Mouse (Mus musculus): ENCODE measurements around the gene St3gal6.

St3gal6 gene

DNA sequence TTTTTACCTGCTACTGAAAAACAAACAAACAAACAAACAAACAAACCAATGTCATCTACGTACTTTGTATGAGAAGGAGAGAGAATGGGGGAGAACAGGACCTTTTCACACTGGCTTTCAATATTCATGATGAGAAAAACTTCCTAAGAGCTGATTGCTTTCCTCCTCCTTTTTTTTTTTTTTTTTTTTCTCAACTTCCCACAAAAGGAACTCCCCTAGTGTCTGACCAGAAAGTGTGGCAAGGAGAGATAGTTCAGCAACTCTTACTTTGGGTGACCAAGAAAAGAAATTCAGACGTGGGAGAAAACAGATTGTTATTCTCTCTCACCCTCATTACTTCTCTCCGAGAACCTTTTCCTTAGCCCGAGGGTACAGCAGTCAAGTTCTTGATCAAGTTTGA, 2.9 kb downstream of the St3gal6 start:
- DNase-seq (ENCODE audit: extremely low spot score, low spot score), result no peak

DNA sequence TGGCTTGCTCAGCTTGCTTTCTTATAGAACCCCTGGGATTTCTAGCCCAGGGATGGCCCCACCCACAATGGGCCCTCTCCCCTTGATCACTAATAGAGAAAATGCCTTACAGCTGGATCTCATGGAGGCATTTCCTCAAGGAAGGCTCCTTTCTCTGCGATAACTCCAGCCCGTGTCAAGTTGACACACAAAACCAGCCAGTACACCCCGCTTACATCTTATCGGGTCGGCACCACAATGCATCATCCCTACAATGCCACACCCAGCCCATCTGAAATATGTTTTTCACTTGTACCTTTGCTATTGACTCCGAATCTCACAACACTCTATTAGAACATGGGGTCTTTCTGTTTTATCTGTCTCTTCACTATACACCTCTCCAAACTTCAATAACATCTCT, 3.6 kb downstream of the St3gal6 start:
- peak; percentile 5 for DNase-seq (ENCODE audit: extremely low spot score, low spot score)

DNA sequence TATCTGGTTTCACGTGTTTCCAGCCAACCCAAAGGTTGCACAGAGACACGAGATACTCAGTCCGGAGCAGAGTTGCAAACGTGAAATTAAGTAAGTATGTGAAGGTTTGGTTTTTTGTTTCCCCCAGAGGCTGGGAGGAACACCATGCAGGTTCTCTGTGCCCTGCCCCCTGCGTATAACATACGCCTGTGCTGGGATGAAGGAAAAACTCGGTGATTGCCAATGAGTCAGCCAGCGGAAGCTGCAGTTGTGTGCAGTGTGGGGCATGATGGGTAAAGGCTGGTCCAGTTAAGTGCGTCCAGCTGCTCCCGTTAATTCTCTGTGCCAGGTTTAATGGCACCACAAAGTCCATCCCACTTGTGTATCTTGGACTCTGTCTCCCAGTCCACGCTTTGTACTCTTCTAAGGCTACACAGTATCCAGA, 4.4 kb downstream of the St3gal6 start:
- no peak for DNase-seq (ENCODE audit: extremely low spot score, low spot score)

DNA sequence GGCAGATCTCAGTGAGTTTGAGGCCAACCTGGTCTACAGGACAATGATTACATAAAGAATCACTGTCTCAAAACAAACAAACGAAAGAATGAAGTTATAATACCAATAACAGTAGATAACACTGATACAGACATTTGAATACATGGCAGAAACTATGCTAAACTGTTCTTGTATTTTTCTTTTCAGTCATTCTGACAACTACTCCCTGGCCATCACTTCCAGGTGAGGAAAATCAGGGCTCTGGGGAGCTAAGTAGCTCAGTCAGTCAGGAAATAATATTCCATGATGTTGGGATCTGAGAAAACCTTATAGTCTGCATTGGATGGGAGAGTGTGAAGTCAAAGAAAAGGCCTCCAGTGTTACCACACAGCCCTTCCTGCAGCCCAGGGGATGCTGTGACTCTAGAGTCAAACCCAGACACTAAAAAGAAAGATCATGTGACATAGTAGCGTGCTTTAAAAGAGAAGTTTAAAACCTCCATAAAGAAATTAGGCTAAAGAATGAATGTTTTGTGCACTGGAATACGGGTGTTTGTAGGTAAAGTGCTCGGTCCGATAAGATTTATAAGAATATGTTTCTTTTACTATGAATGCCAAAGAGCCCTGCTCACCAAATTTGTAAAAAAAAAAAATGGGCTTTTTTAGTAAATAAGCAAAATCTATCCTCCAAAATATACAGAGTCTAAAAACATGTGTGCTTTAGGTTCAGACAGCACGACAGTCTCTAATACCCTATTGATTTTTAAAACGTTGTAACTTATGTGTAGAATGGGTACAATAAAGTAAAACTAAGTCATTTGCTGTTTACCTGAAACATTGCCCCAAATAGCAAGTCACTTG, 6.9 kb downstream of the St3gal6 start:
- no peak for DNase-seq (ENCODE audit: extremely low spot score, low spot score)

DNA sequence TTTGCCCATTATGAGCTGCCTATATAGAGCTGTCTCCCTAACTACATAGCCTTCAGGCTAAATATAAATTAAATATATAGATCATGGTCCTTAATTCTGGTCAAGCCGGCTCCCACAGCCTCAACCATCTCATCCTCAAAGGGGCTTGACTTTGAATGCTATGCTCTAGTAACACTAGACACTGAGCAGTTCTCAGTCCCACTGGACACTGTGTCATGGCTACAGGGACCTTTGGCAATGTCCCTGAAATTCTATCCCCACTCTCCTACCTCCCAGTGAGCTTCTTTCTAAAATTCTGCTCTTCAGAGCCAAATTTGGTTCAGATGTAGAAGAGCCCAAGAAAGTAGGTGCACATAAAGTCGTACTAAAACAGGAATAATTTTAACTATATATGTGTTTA, 7.9 kb downstream of the St3gal6 start:
- DNase-seq (ENCODE audit: extremely low spot score, low spot score), result no peak

DNA sequence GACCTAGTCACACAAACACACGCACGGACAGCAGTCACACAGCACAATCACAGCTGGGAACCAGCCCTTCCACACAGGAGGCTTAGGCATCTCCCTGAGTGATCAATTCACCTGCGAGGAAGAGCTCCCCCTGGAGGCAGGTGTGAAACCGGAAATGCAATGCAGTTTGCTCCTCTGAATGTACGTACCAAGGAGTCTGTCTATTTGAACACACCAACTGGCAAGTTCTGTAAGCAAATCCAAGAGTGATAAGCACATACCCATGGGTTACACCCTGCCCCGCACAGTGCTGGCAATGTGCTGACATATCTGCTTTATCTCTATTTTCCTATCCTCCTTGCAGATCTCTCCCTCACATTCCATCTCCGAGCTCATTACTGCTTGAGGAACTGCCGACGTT, 9.5 kb downstream of the St3gal6 start:
- no peak for DNase-seq (ENCODE audit: extremely low spot score, low spot score)

DNA sequence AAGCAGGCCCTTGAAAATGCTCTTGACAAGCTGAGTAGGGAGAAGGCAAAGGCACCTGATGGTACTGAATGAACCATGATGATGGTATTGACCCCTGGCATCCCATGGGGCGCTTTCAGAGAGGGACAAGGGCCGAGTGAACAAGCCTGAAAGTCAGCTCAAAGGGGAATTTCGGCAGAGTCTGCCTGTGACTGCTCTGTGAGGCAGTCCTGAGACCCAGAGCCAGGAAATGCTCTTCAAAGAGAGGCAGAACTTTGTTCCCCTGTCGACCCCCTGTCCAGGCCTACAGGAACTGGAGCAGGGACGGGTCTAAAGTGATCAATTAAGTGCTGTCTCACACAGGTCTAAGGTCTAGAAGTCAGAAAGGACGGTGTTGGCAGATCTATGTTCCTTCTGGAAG, 10.3 kb downstream of the St3gal6 start:
- no peak for DNase-seq (ENCODE audit: extremely low spot score, low spot score)

DNA sequence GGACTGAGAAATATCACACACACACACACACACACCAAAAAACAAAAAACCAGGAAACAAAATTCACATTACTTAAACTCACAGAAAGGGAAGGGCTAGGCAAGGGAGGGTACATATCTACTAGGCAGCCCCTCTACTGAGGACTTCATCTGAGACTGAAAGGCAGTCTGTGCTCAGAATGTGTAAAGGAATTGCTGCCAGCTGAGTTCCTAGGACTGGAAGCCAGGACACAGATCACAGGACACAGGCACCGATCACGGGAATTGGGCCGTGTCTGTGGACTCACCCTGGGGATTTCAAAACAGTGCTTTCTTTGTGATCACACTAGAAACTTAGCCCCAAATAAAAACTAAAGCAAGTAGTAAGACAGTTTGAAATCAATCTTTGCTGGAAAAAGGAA, 11.2 kb downstream of the St3gal6 start:
- DNase-seq (ENCODE audit: extremely low spot score, low spot score), result no peak

DNA sequence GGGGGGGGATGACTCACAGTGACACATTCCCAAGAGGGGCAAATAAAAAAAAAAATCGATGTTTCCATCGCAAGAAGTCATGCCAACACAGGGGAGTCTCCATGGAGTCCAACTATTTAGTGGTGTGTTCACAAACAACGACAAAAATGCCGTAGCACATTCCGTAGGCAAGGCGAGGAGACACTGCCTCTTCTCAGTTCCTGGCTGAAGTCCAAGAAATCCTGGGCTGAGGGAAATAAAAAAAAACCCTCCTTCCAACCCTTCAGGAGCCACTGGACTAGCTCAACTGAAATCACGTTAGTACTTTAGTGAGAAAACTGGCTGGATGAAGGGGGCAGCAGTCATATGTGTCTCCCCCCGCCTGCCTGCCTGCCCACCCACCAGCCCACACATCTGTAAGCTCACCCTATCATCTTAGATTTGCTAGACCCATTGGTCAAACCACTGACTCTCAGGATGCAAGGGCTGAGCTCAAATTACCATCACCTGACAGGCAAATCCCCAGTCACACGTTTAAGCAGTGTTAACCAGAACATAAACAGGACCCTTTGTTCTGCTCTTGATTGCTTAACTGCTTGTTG, 11.8 kb downstream of the St3gal6 start:
- peak; percentile 24 for DNase-seq (ENCODE audit: extremely low spot score, low spot score)

DNA sequence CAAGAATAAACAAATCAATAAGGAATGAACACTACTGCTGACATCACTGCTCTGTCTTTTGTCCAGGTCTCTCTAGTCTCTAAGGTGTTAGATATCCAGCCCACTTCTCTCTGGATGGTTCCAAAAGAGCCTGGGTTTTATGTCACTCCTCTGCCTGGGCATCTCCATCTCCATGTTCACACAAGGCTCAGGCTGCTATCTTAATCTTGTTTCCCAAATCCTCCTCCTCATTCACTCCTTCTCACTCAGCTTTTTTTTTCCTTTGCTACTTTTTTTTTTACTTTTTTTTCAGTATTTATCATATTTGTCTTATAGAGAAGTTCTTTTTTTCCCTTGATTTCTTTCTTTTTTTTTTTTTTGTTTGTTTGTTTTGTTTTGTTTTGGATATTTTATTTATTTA, 19.1 kb downstream of the St3gal6 start:
- no peak for DNase-seq (ENCODE audit: extremely low spot score, low spot score)

DNA sequence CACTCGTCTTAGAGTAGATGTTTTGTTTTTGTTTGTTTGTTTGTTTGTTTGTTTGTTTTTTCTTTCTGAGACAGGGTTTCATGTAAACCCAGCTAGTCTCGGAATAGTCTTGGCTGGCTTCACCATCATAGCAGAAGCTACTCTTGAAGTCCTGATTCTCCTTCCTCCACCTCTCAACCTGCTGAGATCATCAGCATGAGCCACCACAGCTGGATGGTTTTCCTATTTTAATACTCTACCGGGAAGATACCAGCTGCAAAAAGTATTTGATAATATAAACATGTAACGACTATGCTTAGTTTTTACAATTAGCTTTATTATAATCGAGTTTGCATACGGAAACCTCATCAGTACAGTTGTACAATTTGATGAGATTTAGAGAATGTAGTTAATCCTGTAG, 21.5 kb downstream of the St3gal6 start:
- DNase-seq (ENCODE audit: extremely low spot score, low spot score), result no peak

DNA sequence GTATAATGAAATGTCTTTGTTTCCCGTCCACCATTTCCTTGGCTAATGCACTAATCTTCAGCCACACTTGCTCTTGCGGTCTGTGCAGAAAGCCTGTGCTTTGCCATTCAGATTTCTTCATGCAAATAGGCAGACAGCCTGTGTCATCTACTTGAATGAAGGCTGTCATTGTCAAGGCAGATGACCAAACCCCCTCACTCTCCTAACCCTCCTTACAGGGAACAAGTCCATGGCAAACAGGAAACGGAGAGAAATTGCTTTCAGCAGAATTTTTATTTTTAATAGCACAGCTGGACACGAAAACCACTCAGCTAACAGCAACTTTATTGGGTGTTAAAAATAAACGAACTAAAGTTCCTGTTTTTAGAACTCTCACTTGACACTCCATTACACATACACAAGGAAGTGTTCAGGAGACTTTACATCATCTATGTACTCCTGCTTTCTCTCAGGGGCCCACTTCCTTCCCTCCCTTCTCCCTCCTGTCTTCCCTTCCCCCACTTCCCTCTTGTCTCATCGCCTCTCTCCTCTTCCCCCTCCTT, 22.2 kb downstream of the St3gal6 start:
- no peak for DNase-seq (ENCODE audit: extremely low spot score, low spot score)

DNA sequence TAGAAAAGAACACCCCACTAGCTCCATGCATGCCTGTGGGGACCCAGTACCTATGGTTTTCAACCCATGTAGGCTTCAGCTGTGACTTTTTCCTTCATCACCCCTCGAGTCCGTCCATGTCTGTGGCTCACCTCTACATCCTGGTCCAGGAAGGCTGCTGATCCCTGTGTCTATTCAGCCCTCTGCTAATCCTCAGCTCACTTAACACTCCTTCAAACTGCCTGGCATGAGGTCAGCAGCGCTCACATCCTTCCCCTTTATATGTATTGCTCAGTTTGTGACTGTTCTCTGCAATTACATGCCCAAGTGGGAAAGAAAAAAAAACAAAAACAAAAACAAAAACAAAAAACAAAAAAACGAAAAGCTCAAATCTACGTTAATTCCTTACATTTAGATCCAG, 24.4 kb downstream of the St3gal6 start:
- no peak for DNase-seq (ENCODE audit: extremely low spot score, low spot score)

DNA sequence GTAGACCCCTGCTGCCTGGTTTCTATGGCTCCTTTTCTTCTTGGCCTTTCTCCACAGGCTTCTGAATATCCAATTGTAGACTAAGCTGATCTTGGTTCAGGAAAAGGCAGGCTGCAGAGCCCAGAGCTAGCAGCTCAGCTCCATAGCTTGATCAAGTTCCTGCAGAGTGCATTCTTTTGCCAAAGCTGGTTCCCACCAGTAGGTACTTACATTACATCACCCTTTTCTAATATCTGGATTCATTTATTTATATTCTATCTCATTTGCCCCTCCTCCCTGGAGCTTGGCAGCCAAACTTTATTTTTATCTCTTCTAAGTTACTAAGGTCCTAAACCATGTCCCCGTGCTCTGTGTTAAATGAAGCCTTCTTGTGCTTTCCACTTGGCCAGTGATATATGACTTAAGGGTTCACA, 24.9 kb downstream of the St3gal6 start:
- DNase-seq (ENCODE audit: extremely low spot score, low spot score), result no peak

DNA sequence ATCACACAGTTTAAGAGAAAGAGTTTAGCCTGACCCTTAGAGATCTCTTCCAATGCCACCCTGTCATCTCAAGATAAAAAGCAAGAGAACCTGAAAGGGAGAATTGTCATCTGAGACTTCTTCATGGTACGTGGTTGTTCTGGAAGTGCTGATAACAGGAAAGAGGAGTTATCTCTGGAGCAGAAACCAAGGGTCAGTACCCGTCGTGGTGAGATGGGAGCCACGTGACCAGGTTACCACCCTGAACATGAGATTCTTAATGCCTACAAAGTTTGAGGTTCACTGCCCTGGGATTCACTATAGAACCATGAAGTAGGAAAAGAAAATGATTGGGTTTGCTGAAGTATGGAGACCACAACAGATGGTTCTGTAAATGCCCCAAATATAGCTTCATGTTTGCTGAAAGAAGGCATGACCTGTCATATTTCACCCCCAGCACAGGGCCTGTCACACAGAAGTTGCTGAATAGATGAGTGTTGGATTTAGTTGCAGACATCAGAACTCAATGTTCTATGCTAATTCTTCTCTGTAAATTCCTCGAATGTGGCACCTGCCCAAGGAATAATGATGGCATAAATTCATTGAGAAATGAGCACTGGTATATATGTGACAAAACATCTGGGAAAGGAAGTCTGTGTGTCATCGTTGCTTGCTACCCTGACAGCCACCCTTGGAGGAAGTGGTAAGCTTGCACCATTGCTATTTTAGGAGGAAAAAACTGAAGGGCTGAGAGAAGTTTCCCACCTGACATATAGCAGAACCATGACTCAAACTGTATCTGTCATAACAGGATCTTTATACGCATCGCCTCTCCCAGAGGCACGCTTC, 25.9 kb downstream of the St3gal6 start:
- DNase-seq (ENCODE audit: extremely low spot score, low spot score), result no peak

DNA sequence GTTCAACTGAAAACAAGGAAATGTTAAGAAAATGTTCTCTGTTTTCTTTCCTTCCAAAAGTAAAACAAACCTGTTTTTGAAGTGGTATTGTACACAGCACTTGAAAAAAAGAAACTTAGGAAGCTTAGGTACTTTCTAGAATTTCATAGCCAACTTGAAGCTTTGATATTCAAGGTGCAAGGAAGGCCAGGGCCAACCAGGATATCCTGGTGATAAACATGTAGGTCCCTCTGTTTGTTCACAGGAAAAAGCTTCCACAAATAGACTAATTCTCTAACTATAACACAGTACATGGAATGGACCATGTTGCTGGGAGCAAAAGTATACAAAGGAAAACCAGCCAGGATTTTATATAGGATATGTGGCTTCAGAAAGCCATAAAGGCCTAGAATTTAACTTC, 27.3 kb downstream of the St3gal6 start:
- no peak for DNase-seq (ENCODE audit: extremely low spot score, low spot score)

DNA sequence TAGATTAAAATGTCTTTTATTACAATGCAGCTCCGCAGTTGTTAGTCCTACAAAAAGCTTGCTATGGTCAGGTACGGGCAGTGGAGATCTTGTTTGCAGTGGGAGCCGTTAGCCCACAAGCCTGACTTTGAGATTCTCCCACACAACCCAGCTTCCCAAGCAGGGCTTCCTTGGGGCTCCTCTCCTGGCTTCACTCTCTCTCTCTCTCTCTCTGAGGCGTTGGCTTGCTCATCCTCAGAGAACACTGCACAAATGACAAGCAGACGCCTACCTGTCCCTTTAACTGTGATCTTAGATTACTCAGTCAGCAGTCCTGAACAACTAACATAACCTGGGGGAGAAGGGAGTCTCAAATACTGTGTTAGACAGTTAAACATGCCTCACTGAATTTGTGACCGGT, 36.2 kb downstream of the St3gal6 start:
- DNase-seq (ENCODE audit: extremely low spot score, low spot score), result no peak

DNA sequence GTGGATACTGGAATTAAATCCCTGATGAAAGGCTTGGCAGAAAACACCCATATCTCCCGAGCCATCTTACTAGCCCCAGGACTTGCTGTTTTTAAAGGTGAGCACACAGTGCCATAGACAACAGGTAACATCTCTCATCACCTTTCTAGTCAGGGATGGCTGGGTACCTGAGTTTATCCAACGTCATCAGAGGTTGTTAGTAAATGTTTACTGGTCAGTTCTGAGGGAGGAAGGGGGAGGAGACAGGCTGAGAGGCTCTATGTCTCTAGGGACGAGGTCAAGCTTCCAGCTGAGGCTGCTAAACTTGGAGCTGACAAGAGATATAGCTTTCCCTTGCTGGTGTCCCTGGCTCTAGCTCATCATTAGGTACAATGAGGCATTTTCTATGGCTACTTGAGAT, 41.7 kb downstream of the St3gal6 start:
- no peak for DNase-seq (ENCODE audit: extremely low spot score, low spot score)

DNA sequence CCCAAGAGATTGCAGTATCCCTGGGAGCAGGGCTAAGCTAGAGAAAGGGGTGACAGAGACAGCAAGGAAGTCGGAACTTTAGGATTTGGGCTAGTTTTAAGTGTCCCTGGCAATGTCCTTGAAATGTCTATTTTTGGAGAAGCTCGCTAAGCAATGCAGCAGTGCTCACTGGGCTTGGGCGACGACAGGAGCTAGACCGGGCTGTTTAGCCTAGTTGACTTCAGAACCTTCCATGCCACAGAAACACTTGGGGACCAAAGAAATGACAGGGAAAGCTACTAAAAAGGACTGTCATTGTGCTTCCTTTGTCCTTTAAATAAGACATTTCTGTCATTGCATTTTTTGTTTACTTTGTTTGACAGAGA, 42.2 kb downstream of the St3gal6 start:
- no peak for DNase-seq (ENCODE audit: extremely low spot score, low spot score)

DNA sequence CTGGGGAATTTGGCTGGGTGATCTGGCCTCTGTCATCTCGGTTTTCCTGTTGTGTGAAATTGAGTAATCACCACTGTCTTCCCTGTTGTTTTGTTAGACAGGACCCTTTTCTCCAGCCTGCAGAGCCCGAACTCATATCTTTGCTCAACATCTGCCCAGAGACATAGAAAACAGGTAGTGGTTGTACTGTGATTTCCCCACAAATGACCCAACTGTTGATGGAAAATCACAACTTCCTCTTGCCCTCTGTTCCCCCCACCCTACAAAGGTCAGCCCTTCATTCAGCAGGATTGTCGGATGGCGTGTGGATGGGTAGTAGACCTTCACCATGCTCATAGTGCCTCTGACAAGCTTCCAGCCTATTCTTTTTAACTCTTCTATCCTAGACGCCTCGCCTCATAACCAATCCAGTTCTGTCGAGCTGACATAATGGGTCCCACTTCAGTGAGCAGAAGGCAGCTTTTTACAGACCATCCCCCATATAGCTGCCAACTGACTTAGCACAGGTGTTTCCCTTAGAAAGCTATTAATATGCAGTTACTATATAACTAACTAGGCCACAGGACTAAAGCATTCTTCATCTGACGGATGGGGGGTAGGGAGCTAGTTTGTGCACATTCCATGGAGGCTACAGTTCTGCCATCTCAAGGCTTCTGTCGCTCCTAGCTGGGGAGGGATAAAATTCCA, 42.7 kb downstream of the St3gal6 start:
- DNase-seq (ENCODE audit: extremely low spot score, low spot score), result no peak

DNA sequence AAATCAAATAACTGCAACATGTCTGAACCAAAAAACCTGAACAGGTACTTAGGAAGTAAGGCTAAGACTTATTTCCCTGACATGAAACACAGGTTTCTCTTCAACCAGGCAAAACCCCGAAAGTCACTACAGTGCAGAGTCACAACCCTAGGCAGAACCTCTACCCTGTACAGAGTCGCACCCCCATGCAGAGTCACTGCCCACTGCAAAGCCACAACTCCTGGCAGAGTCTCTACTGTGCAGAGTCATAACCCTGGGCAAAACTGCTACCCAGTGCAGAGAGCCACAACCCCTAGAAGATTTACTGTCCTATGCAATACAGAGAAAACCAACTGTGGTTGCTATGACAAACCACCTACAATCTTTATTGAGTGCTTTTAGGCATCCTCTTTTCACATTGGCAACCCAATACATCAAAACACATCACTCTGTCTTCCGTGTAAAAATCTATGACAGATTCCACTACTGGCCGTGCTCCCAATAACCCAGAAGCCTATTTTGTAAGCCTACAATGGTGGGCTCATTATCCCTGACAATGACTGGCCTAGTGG, 44.1 kb downstream of the St3gal6 start:
- no peak for DNase-seq (ENCODE audit: extremely low spot score, low spot score)

Measured in neural tube, embryonic 10.5 days (tissue).